Mouse (Mus musculus) testis, adult 2 months (tissue): ENCODE measurements around the gene 9430097D07Rik. TPM values are rescaled to one million over a fixed set of nuclear protein-coding genes. Genes with fewer than 3 reads are reported as not detected.
A peak's percentile ranks its signal among the peaks of the same experiment; 100 is the strongest.

Experiments used
- H3K27ac ChIP-seq: fragments of 200-500 bp; 2 replicates; pipeline ENCODE4 v1.5.1; 2012; ENCODE audit warnings: low read depth, low read length; ENCODE audit not compliant: control insufficient read depth, insufficient read depth
- H3K27me3 ChIP-seq: fragments of 200-500 bp; 2 replicates; pipeline ENCODE4 v1.6.1; 2012; ENCODE audit warnings: mild to moderate bottlenecking, low read length, moderate library complexity; ENCODE audit not compliant: control insufficient read depth, insufficient read depth
- H3K36me3 ChIP-seq: fragments of 200-500 bp; 2 replicates; pipeline ENCODE4 v1.6.1; 2012; ENCODE audit warnings: mild to moderate bottlenecking, low read length; ENCODE audit not compliant: control insufficient read depth, insufficient read depth
- H3K4me1 ChIP-seq: fragments of 200-500 bp; 2 replicates; pipeline ENCODE4 v1.6.1; 2012; ENCODE audit warnings: low read length; ENCODE audit not compliant: control insufficient read depth, insufficient read depth
- H3K4me3 ChIP-seq: fragments of 200-500 bp; 2 replicates; pipeline ENCODE4 v1.5.1; 2012; ENCODE audit warnings: low read depth, mild to moderate bottlenecking, low read length, moderate library complexity, mixed read lengths; ENCODE audit not compliant: control insufficient read depth
- CTCF ChIP-seq: fragments of 200-500 bp; IDR thresholded peaks from 2 replicates; pipeline ENCODE4 v1.5.1; 2012; ENCODE audit warnings: low read depth, mild to moderate bottlenecking, inconsistent platforms, low read length, moderate library complexity; ENCODE audit not compliant: control insufficient read depth, insufficient read depth, insufficient replicate concordance
- POLR2A ChIP-seq: fragments of 200-500 bp; IDR thresholded peaks from 2 replicates; pipeline ENCODE4 v1.6.1; 2012; ENCODE audit warnings: low read depth, mild to moderate bottlenecking, inconsistent platforms, low read length, moderate library complexity; ENCODE audit not compliant: control insufficient read depth
- polyA plus RNA-seq: library from polyadenylated mRNA; depleted of rRNA; stranded (reverse); fragments of >200 nt; gene quantifications from 2 replicates; pipeline ENCODE4 v1.2.3, GENCODE M21; 2012

The 9430097D07Rik gene
- polyA plus RNA-seq, 1 experiment = 2.3 TPM

DNA sequence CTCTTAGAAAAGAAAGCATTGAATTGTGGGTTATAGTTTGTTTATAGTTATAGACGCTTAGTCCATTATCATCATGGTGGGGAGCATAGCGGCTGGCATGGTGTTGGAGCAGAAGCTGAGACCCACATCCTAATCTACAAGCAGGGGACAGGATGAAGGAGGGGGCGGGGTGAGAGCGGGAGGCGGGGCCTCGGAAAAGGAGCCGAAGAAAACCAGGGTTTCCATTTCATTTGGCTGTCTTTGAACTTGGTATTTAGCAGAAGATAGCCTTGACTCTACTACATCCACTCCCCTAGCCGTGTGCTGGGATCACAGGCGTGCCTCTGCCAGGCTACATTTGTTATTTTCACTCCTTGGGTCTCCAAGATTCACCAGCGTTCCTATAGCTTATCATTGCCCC is 29.1 kb upstream of the 9430097D07Rik start:
- TF ChIP-seq POLR2A (no peak), CTCF (no peak)
- no peaks in the 10 kb centered on the region for H3K36me3 ChIP-seq
- peaks cover 32% of the 10 kb centered on the region for H3K4me1 ChIP-seq
- peaks cover 2% of the 10 kb centered on the region; the same call in 1 of the 2 replicates for H3K27me3 ChIP-seq
- no peak overlapping the region for H3K4me3 ChIP-seq
- no peak overlapping the region for H3K27ac ChIP-seq

DNA sequence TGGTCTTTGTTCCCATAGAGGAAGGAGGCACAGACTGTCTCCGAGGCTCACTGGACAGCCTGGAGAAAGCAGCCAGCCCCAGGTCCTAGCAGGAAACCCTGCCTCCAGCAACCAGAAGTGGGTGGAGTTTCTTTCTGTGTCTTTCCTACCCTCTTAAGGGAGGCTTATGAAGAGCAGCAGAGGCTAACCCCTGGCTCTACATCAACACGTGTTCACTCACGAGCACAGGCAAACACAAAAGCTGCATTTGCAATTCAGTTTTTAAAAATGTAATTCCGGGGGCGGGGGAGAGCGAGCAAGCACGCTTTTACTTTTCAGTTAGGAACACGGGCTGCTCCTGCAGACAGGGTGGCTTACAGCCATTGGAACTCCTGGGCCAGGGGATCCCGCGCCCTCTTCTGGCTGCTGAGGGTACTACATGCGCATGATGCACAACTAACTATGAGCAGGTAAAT is 27.1 kb upstream of the 9430097D07Rik start:
- H3K4me3 ChIP-seq = peak overlapping the region; percentile 43
- peak; percentile 97 for TF ChIP-seq CTCF
- no peak for TF ChIP-seq POLR2A
- H3K27me3 ChIP-seq = no peaks in the 10 kb centered on the region; the same call in 1 of the 2 replicates
- H3K36me3 ChIP-seq = no peaks in the 10 kb centered on the region
- peaks cover 17% of the 10 kb centered on the region for H3K4me1 ChIP-seq
- H3K27ac ChIP-seq = peak overlapping the region; percentile 71; the same call in 1 of the 2 replicates

DNA sequence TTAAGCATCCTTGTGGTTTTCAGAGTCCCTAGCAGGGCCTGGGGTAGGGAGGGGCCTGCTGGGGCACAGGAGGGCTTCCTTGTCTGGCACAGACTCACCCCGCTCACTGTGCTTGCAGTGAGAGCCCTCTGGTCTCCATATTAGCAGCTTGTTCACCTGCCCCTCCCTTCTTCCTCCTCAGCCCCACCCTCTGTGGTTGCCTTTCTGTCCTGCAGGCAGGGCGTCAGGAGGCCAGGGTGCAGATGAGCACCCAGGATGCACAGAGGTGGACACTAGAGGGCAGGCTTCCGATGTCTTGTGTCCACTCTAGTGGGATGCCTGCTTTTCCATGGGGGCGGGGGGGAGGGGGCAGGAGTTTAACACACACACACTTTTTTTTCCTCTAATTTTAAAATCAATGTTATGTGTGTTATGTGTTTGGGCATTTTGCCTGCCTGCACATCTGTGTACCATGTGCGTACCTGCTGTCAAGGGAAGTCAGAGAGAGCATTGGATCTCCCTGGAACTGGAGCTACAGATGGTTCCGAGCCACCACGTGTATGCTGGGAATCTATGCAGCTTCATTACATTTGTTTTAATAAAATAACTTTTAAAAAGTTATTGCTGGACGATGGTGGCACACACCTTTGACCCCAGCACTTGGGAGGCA is 26.1 kb upstream of the 9430097D07Rik start:
- no peak overlapping the region for H3K27ac ChIP-seq

DNA sequence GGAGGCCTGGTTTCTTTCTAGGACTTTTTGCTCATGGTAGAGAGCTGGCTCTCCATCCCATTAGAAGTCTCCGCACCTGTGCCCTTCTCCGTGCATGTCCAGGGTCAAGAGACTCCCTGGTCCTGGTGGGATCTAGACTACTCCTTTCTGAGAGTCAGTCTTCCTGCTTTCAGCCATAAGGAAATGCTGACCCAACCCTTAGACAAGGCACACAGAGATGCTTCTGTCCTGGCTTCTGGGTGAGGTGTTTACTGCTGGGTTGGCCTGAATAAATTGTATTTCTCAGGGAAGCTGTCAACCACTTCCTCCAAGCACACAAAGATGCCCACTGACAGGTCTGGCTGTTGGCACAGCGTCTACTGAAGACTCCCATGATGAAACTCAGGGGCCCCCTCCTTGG is 23.9 kb upstream of the 9430097D07Rik start, which contains the start of gene St6galnac6:
Gene St6galnac6 (plus strand): TSS at position 301 of the 400 bp plus-strand sequence.
- Histone ChIP-seq H3K4me1 (peaks cover 4% of the 10 kb centered on the region), H3K36me3 (no peaks in the 10 kb centered on the region), H3K4me3 (no peak within 1 kb of the TSS), H3K27ac (no peak within 1 kb of the TSS), H3K27me3 (no peaks in the 10 kb centered on the region)
- no peak for TF ChIP-seq POLR2A
- TF ChIP-seq CTCF = no peak

More for the DNA sequence above, 26.1 kb upstream of the 9430097D07Rik start:
- H3K4me3 ChIP-seq = no peak overlapping the region
- peaks cover 7% of the 10 kb centered on the region for H3K4me1 ChIP-seq
- TF ChIP-seq CTCF = peak; percentile 41; the same call in 1 of the 2 replicates
- TF ChIP-seq POLR2A = no peak
- H3K36me3 ChIP-seq = no peaks in the 10 kb centered on the region
- H3K27me3 ChIP-seq = no peaks in the 10 kb centered on the region

DNA sequence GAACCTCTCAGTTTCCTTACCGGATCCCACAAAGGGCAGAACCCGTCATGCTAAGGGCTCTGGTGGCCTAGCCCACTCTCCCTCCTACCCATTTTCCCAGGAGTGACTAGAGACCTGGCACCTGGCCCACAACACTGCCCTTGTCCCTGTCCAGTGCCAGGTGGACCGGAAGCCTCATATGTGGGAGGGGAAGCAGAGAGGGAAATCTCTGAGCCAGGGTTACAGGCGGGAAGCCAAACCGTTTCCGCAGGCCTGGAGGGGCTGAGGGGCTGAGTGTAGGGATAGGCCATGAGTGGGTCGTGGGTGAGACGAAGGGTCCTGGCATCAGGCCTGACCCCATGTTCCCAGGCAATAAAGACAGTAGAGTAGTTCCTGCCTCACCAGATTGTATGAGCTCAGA is 23.0 kb upstream of the 9430097D07Rik start:
- Histone ChIP-seq H3K36me3 (no peaks in the 10 kb centered on the region), H3K27me3 (no peaks in the 10 kb centered on the region), H3K27ac (no peak overlapping the region), H3K4me1 (peaks cover 4% of the 10 kb centered on the region), H3K4me3 (no peak overlapping the region)
- no peak for TF ChIP-seq CTCF
- TF ChIP-seq POLR2A = no peak

DNA sequence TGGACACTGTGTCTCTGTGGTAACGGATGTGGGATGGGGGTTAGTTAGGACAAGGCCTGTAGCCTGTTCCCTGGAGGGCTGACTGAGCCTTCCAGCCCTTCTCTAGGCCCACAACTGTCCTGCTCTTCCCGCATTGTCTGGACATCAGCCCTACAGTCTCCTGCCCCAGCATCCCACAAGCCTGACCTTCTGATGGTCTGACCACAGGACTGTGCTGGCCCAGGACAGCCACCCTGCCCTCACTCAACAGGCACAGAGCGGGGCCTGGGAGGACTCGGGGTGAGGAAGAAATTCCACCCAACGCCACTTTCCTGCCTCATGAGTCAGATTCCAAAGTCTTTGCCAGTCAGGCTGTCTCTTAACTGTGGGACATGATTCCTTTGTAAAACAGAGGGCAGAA is 22.2 kb upstream of the 9430097D07Rik start:
- Histone ChIP-seq H3K27ac (no peak overlapping the region), H3K36me3 (no peaks in the 10 kb centered on the region), H3K27me3 (no peaks in the 10 kb centered on the region), H3K4me1 (peaks cover 4% of the 10 kb centered on the region), H3K4me3 (no peak overlapping the region)
- 0 out of 2 replicates have a peak, but pooled peaks have one; percentile 8 for TF ChIP-seq CTCF
- no peak for TF ChIP-seq POLR2A

DNA sequence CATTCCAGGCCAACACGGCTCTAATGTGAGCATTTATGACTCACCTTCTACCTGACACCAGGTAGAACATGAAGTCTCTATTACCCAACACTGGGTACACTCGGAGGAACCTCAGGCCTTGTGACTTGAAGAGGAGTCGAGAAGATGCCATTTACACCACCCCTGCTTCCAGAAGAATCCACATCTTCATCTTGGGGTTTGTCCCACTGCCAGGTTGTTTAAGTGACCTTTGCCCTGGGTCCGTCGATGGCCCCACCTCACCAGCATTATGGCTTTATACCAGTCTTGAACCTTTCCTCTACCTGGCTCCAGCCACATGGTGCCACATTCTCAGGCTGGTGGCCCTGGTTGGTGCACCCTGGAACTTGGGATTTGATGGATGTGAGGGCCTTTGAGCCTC is 21.8 kb upstream of the 9430097D07Rik start:
- no peaks in the 10 kb centered on the region for H3K36me3 ChIP-seq
- no peak overlapping the region for H3K4me3 ChIP-seq
- no peak for TF ChIP-seq CTCF
- TF ChIP-seq POLR2A = no peak
- H3K27ac ChIP-seq = no peak overlapping the region
- H3K27me3 ChIP-seq = no peaks in the 10 kb centered on the region
- H3K4me1 ChIP-seq = no peaks in the 10 kb centered on the region
